Mouse (Mus musculus): Measurements from ENCODE around the gene Lpar1. TPM values are rescaled to one million over a fixed set of nuclear protein-coding genes. Genes with fewer than 3 reads are reported as not detected.

The Lpar1 gene
- total RNA-seq (2023), result not detected in 2 replicates

DNA sequence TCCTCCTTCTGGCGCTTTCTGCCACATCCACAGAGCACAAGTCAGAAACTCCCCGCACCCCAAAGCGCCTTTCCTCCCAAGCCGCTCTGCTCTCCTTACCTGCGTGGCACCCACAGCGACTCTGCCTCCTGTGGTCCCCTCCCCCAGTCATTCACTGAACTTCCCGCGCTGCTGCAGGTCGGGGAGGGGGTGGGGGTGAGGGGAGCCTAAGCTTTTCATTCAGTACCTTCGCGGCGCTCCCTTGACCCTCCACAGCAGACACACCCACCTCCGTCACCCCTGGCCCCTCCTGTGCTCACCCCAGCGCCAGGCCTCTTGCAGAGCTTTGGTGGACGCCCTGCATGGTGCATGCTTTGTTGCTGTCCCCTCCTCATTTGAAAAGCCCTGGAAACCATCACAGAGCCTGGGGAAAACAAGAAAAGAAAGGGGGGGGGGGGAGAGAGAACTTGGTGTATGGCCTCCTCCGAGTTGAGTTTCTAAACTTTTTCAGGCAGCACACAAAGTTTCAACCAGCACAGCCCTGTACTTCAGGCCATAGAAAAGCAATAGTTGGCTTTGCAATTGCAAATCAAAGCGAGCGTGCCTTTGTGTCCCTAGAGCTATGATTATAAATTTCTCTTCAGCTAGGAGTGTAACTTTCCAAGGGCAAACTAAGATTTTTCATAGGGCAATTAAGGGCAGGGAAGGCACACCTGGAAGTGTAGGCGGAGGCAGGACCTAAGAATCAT is at the start of gene Lpar1:
Lpar1 (minus strand) TSS at position 268 of the 728 bp plus-strand sequence.

Other genes starting within 250 kb of the Lpar1 start
- not detected in 2 replicates for gene Olfr267, start 233.8 kb upstream of the Lpar1 start, total RNA-seq (2023)